In the genomic region with DNA sequence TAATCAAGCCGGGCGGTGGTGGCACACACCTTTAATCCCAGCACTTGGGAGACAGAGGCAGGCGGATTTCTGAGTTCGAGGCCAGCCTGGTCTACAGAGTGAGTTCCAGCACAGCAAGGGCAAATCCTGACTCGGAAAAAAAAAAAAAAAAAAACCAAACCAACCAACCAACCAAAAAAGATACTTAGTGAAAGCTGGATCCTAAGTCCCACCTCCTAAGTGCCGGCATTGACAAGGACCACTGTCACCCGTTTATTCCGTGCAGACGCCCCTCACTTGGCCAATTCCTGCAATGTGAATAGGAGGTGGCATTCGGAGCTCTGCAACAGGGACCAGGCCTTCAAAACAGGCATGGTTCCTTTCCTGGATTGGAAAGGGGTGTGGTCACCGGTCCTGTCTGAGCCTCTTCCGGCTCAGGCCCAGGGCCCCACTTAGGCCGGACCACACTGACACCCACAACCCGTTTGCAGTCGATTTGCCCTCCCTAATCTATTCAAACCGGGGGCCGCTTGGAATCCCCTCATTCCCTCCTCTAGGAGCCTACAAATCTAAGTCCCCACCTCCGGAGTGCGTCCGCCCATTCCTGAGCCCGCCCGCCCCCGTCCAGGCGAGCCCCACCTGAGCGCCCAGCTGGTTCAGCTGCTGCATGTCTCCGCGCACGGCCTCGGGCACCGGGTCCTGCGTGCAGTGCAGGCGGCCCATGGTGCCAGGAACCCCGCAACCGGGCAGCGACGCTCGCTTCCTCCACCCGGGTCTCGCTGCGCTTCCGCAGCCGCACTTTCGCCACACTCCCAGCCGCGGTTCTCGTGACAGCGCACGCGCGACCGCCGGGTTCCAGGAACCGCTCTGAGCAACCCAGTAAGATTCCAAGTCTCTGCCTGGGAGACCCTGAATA, we compare ENCODE assay signal across 8 mouse cellular contexts. TPM values are rescaled to one million over a fixed set of nuclear protein-coding genes. Genes with fewer than 3 reads are reported as not detected.
A peak's percentile ranks its signal among the peaks of the same experiment; 100 is the strongest.
DNase-seq lines count a peak whose midpoint lies in the region; ATAC-seq and TF ChIP-seq lines count a peak whose summit lies in the region.

A gene (minus strand): TSS at position 806 of the 895 bp plus-strand sequence.

- DNase-seq in Patski (ENCODE audit: low read depth, low spot score): peak; percentile 10
- peak; percentile 93 to 95 for DNase-seq in cerebellum, postnatal 25 days
- peak; percentile 85 to 92 for DNase-seq in frontal cortex, postnatal 36 days (ENCODE audit: low spot score in 2 of 2)
- peak; percentile 89 for DNase-seq in hindbrain, embryonic 14.5 days (ENCODE audit: low spot score)
- DNase-seq in layer of hippocampus, postnatal 36 days: peak; percentile 86 to 87
- peak; percentile 81 for DNase-seq in lung, postnatal 25 days (ENCODE audit: low spot score)
- peak; percentile 72 for DNase-seq in retina, adult 2 months (ENCODE audit: low read depth, low spot score)
- peak; percentile 87 for DNase-seq in thymus, postnatal 25 days

- in situ Hi-C loops in Patski (cut with MboI; ENCODE audit: low pct_unique_long_range_greater_than_20kb): no loop called here

- peaks cover 25% of the 10 kb centered on the region for H3K36me3 ChIP-seq in hindbrain, embryonic 14.5 days (replicated peaks; ENCODE audit: control insufficient read depth, insufficient read depth)

- no peak for TF ChIP-seq CTCF in Patski (IDR thresholded peaks at IDR 0.05)

- H3K9ac ChIP-seq in hindbrain, embryonic 14.5 days: peak within 1 kb of the TSS; percentile 97

- H3K4me2 ChIP-seq in hindbrain, embryonic 14.5 days (replicated peaks): peak within 1 kb of the TSS; percentile 70

- H3K9me3 ChIP-seq in hindbrain, embryonic 14.5 days (ENCODE audit: control insufficient read depth, low read length): no peaks in the 10 kb centered on the region

- no peaks in the 10 kb centered on the region for H3K27me3 ChIP-seq in Patski
- no peaks in the 10 kb centered on the region for H3K27me3 ChIP-seq in hindbrain, embryonic 14.5 days (ENCODE audit: control insufficient read depth, insufficient read depth, low read length)

- peak within 1 kb of the TSS; percentile 92 for H3K4me3 ChIP-seq in hindbrain, embryonic 14.5 days (replicated peaks; ENCODE audit: low read length)

- peaks cover 13% of the 10 kb centered on the region for H3K4me1 ChIP-seq in hindbrain, embryonic 14.5 days (replicated peaks; ENCODE audit: control insufficient read depth, insufficient read depth, low read length)

- ATAC-seq in Patski: peak; percentile 73
- peak; percentile 90 for ATAC-seq in hindbrain, embryonic 14.5 days (ENCODE audit: low FRiP score)

- H3K27ac ChIP-seq in hindbrain, embryonic 14.5 days: peak within 1 kb of the TSS; percentile 95

- POLR2A ChIA-PET in Patski (lab: Charles Lee): interaction anchor here (0.8 to 0.9 kb wide), 2 partner anchors 21 kb away, joined by 3 read pairs; no protein-coding TSS in a partner anchor

- 5% methylated on average over 53 of the region's 53 CpGs for WGBS in hindbrain, embryonic 14.5 days

- CTCF ChIA-PET in Patski (lab: Charles Lee): interaction anchor here (1.0 to 1.4 kb wide), 2 partner anchors 12 to 13 kb away, joined by 3 read pairs; no protein-coding TSS in a partner anchor

RNA-seq across cellular contexts. Expression of the gene that starts here (rescaled TPM):
- polyA plus RNA-seq in Patski (2021): 36.7 TPM
- 78.6 and 79.8 TPM in 2 replicates for polyA plus RNA-seq in hindbrain, embryonic 14.5 days (2014; fragmentation: Nextera tagmentation; extraction: Ambion mirVana)
- 10 to 100 TPM; 30.5 to 32.9 TPM for total RNA-seq in layer of hippocampus, postnatal 36 days (2021)

Comparison
In these comparisons a context has a peak if more than half of its experiments do, and no peak if none do; other contexts are left out.
1. Peak in every context shown above with its lines: DNase-seq, ATAC-seq, H3K4me3 ChIP-seq and H3K27ac ChIP-seq.
2. DNase-seq: peak in every context shown above with its lines; median percentile 94 in cerebellum, postnatal 25 days; 89 in hindbrain, embryonic 14.5 days; 88 in frontal cortex, postnatal 36 days; 87 in thymus, postnatal 25 days; 86 in layer of hippocampus, postnatal 36 days; 81 in lung, postnatal 25 days; 72 in retina, adult 2 months; 10 in Patski.